Mouse (Mus musculus) gastrocnemius, postnatal 10 days (tissue): ENCODE data around the gene Gfy. TPM values are rescaled to one million over a fixed set of nuclear protein-coding genes. Genes with fewer than 3 reads are reported as not detected.

Source experiments
- microRNA-seq, 2 experiments: library from miRNA; unstranded; fragments of <30 nt; microRNA quantifications; one replicate each; pipeline ENCODE4 v1.2.0; 2021
- total RNA-seq, 2 experiments: library from RNA; stranded (reverse); gene quantifications; 2 replicates each; pipeline ENCODE4 v1.2.3; 2021

Gene Gfy
- total RNA-seq, 2 experiments from 2014 or later = 0.49 to 0.63 TPM

Small RNAs within 50 kb of the gene (microRNA-seq; reads per million reads assigned to microRNA genes)
- gene Mir5121 (6.8 to 8.6 reads per million in 2 experiments), gene Mir7055 (0 reads per million in 2 experiments)

Other genes starting within 250 kb of the Gfy start
- gene Tsks, start 236.4 kb downstream of the Gfy start, total RNA-seq = not detected
- 1 to 10 TPM; 4.4 to 5.7 TPM for gene Cpt1c, start 204.7 kb downstream of the Gfy start, total RNA-seq
- gene Prmt1, start 193.0 kb downstream of the Gfy start, total RNA-seq = 100 to 1,000 TPM; 267 to 271 TPM
- gene Irf3, start 181.9 kb downstream of the Gfy start, total RNA-seq = 10 to 100 TPM; 26.5 to 35.8 TPM
- gene Bcl2l12, start 180.9 kb downstream of the Gfy start, total RNA-seq = 10 to 100 TPM; 10.8 to 14.0 TPM
- 10 to 100 TPM; 47.7 to 55.8 TPM for gene Scaf1, start 163.2 kb downstream of the Gfy start, total RNA-seq
- 10 to 100 TPM; 75.5 to 80.6 TPM for gene Rras, start 161.6 kb downstream of the Gfy start, total RNA-seq
- gene Prr12, start 126.7 kb downstream of the Gfy start, total RNA-seq = 10 to 100 TPM; 36.0 to 43.1 TPM
- gene Nosip, start 117.1 kb downstream of the Gfy start, total RNA-seq = 10 to 100 TPM; 35.9 to 40.5 TPM
- 10 to 100 TPM in 1 of 2 experiments, 1 to 10 TPM in 1; 8.5 to 10.7 TPM for gene Prrg2, start 116.9 kb downstream of the Gfy start, total RNA-seq
- 100 to 1,000 TPM; 103 to 148 TPM for gene Rcn3, start 87.3 kb downstream of the Gfy start, total RNA-seq
- 10 to 100 TPM; 70.9 to 75.2 TPM for gene Fcgrt, start 75.7 kb downstream of the Gfy start, total RNA-seq
- 100 to 1,000 TPM; 762 to 817 TPM for gene Rps11, start 55.1 kb downstream of the Gfy start, total RNA-seq
- 1,000 to 10,000 TPM; 1,164 to 1,215 TPM for gene Rpl13a, start 50.8 kb downstream of the Gfy start, total RNA-seq
- not detected for gene Gm45713, start 43.3 kb downstream of the Gfy start, total RNA-seq
- 1 to 10 TPM; 2.3 to 4.3 TPM for gene Flt3l, start 43.1 kb downstream of the Gfy start, total RNA-seq
- gene Pih1d1, start 25.3 kb downstream of the Gfy start, total RNA-seq = 10 to 100 TPM; 46.6 to 48.2 TPM
- gene Aldh16a1, start 25.0 kb downstream of the Gfy start, total RNA-seq = 10 to 100 TPM; 23.9 to 28.6 TPM
- 1 to 10 TPM; 4.7 to 4.9 TPM for gene Slc17a7, start 15.6 kb downstream of the Gfy start, total RNA-seq
- gene Pth2, start 1.4 kb upstream of the Gfy start, total RNA-seq = not detected
- gene Ccdc155, start 25.3 kb upstream of the Gfy start, total RNA-seq = 1 to 10 TPM; 2.5 to 2.8 TPM
- not detected for gene Dkkl1, start 32.6 kb upstream of the Gfy start, total RNA-seq
- gene Tead2, start 36.2 kb upstream of the Gfy start, total RNA-seq = 10 to 100 TPM; 15.6 to 25.9 TPM
- gene Cd37, start 59.5 kb upstream of the Gfy start, total RNA-seq = 1 to 10 TPM; 1.8 to 3.4 TPM
- not detected for gene Slc6a16, start 61.5 kb upstream of the Gfy start, total RNA-seq
- gene Slc6a21, start 97.9 kb upstream of the Gfy start, total RNA-seq = not detected
- 10 to 100 TPM; 25.5 to 35.2 TPM for gene Trpm4, start 154.2 kb upstream of the Gfy start, total RNA-seq
- 100 to 1,000 TPM; 579 to 609 TPM for gene Hrc, start 155.7 kb upstream of the Gfy start, total RNA-seq
- under 1 TPM; 0.89 to 0.97 TPM for gene Ppfia3, start 187.4 kb upstream of the Gfy start, total RNA-seq
- 1 to 10 TPM; 1.9 to 2.0 TPM for gene Lin7b, start 191.0 kb upstream of the Gfy start, total RNA-seq
- 100 to 1,000 TPM; 123 to 156 TPM for gene Snrnp70, start 216.2 kb upstream of the Gfy start, total RNA-seq
- gene Kcna7, start 226.1 kb upstream of the Gfy start, total RNA-seq = 10 to 100 TPM; 25.4 to 29.6 TPM
- gene Ntf5, start 234.1 kb upstream of the Gfy start, total RNA-seq = 1 to 10 TPM; 1.4 to 1.8 TPM
- gene Lhb, start 241.3 kb upstream of the Gfy start, total RNA-seq = not detected